Mouse (Mus musculus): ENCODE data around the gene Nckap5.
"Not testable (repeated sequence)": the region's sequence is repeated elsewhere in the genome, so short reads cannot be mapped to it uniquely, and the experiment has no call there.

Gene Nckap5

DNA sequence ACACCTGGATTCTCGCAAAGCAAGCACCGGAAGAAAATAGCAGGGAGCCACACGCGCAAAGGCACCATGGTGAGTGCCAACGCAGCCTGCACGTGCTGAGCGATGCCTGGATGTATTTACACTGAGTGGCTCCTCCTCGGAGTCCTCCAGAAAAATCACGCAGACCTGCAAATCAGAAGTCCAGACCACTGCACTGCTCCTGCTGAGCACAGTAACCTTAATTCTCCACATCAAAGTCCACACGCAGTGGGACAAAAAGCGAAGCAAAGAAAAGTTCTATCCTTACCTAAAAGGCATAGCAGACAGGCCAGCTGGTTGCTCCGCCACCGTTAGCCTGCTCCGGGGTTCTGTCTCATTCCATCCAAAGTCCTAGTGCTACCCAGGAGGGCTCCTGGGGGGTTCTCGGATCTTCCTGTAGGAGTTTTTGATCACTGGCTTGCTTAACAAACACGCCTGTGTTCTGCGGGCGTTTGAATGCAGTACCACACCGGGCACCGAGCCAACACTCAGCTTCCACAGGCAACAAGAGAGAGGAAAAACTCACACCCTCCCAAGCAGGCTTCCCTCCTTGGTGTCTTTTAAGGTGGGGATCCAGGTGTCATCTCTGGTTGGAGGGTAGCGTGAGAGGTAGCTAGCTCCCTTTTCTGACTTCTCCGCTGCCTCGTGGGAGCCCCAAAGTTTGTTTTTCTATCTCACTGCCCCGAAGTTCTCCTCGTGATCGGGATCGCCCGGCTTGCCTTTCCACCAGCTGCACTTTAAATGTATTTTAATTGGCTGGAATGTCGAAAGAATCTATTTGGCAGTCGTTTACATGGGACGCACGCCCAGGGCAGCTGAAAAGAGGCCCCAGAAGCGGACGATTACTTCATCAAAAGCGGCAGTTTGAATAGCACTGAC, at the start of gene Nckap5:
Gene Nckap5, minus strand, starts transcription at position 769 of the 897 bp plus-strand sequence.
- DNase-seq (ENCODE audit: low read depth, low spot score), result peak; percentile 44

DNA sequence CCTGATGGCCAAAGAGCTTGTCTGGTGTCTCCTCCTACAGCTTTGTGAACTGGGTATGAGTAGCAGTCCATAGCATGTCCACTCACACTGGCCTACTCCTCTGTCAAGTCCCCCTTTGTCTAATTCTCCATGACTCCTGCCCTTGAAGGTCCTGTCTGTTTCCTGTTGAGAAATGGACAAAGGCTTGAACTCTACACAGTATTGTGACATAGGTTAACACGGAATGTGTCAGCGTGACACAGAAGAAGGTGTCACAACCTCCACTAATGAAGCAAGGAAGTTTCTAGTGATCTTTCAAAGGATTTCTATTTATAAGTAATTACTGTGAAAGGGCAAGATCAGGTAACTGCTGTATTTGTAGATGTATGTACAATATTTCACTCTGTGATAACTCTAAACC, 46.9 kb upstream of the Nckap5 start:
- no peak for DNase-seq (ENCODE audit: low read depth, low spot score)

DNA sequence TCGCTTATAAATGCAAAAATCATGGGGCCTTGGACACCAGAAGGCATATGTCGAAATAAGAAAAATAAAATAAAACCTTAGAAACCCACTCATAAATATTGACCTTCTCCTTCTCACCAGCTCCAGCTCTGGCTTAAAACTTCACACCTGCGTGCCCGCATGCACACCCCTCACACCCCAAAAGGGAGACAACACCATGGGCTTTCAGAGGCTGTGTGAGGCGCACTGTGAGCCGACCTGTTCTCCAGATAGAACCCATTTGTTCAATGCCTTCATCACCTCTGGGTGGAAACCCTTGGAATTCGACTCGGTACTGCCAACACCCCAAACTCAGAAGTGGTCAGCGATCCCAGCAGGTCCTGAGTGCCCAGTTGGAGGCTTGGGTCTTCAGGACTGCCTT, 37.8 kb upstream of the Nckap5 start:
- DNase-seq (ENCODE audit: low read depth, low spot score), result no peak

DNA sequence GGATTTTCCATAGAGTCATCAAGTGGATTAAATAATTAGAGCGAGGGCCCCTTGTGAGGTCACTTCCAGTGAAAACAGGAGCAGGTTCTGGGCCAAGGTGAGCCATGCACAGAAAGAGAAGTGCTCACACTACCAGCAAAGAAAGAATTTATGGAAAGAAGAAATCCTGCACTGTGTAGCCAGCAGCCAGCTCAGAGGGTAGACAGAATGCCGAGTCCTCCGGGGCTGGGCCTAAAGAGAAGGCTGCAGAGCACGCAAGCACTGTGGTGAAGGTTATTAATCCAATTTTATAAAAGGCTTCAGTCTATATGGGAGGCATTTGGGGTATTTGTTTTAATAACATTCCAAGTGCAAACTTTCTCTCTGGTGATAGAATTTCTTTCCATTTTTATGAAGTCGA, 37.3 kb upstream of the Nckap5 start:
- DNase-seq (ENCODE audit: low read depth, low spot score), result no peak

DNA sequence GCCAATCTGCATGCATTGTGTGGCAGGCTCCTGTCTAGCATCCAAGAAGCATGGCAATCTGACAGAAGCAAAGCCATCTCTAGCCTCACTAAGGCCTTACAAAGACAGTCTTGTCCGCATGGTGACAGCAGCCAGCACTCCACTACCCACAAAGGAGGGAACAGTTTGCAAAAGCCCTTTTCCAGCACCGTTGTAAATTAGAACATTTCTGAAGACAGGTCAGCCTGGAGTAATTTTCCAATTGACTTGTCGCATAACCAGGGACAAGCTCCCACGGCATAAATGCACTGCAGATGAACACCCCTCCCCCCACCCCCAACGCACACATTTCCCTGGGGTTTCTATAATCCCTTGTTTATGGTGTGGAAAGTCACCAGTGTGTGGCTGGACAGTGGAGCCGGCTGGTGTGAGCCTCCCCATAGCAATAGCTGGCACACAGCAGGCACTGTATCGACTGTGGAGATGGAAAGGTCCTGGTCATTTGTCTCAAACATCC, 35.0 kb upstream of the Nckap5 start:
- no peak for DNase-seq (ENCODE audit: low read depth, low spot score)

DNA sequence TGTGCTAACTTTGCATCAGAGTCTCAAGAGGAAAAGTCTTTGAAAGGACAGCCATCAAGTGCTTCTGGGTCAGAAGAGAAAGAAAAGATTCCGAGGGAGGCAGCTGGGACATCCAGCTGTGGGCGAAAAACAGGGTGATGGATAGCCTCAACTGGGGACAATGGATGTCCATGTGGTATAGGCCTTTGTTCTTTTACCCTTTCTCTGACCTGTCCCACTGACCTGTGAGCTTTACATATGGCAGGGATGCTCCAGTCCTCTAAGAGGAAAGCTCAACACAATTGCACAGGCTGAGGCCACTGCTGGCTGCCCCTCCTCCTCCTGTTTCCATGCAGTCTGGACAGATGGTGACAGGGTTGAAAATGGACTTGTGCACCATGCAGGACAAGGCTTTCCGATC, 31.2 kb upstream of the Nckap5 start:
- DNase-seq (ENCODE audit: low read depth, low spot score), result no peak

DNA sequence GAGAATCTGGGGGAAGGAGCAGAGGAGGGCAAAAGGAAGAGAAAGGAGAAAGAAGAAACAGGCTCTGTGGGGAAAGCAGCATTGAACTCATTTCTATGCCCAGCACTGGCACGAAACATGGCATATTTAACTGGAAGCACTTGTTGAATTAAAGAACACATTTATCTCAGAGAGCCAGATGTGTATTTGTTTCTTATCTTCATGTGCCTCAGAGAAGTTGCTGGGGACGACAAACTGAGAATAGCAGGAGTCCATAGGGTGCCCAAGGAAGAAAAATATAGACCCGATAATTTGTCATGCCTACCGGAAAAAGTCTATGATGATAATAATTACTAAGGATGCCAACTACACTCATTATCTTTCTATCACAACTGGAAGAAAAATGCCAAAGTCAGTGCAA, 29.9 kb upstream of the Nckap5 start:
- DNase-seq (ENCODE audit: low read depth, low spot score), result no peak

DNA sequence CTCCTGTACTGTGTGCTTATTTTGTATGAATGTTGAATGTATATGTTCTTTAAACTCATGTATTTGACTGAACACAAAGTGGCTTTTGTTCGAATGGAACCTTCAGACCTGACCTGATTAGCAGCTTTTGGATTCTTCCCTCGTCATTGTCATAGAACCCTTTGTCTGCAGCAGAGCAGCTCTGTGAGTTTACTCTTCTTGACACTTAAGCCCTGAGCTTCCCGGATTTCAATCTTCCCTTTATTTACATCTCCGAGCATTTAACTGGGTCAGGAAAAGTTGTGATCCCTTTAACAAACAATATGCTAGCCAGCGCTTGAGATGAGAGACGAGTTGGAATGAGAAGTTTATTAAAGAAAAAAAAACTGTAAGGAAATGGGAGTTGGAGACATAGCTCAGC, 18.9 kb upstream of the Nckap5 start:
- DNase-seq (ENCODE audit: low read depth, low spot score), result no peak

DNA sequence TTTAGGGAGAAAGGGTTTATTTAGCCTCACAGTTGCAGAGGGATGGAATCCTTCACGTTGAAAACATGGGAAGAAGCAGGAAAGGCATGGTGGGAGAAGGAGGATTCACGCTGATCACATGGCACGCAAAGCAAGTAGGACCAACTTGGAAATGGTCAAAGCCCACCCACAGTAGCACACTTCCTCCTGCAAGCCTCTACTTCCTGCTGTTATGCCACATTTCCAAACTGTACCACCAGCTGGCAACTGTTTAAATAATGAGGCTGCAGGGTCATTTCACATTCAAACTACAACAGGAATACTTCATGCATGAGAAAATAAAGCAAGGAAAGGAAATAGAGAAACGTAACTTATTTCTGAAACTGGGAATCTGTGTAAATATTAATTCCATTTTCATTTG, 15.7 kb upstream of the Nckap5 start:
- DNase-seq (ENCODE audit: low read depth, low spot score), result no peak

DNA sequence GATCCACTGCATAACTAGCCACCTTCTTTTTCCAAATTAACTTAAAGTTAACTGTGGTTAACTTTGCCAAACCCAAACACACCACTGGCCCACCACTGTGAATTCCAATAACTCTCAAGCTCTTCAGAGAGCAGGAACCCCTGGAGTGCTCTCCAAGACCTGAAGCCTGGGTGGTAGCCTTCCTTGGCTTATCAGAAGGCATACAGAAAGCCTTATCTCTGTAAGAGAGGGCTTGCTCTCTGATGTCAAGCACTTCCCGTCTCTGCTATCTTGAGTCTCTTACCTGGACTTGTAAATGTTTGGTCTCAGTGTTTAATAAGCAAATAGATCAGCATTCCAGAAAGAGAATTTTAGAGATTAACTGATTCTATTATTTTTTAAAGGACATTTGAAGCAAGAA, 2.3 kb upstream of the Nckap5 start:
- DNase-seq (ENCODE audit: low read depth, low spot score), result no peak

DNA sequence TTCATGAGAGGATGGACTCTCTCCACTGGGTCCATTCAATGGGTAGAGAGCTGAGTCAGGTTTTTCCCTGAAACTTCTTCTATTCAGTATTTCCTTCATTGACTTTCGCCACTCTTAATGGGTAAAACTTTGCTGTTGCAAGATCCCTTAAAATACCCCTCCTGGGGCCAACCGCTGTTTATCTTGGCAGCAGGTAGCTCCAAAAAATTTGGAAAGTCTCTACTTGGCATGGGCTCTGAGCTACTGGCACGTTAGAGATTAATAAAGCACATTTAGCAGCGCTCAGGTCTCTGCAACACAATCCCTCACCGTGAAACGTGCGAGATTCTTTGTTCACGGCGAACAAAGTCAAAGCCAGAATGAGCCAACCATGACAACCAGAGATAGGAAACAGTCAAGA, 1.6 kb downstream of the Nckap5 start:
- DNase-seq (ENCODE audit: low read depth, low spot score), result no peak

DNA sequence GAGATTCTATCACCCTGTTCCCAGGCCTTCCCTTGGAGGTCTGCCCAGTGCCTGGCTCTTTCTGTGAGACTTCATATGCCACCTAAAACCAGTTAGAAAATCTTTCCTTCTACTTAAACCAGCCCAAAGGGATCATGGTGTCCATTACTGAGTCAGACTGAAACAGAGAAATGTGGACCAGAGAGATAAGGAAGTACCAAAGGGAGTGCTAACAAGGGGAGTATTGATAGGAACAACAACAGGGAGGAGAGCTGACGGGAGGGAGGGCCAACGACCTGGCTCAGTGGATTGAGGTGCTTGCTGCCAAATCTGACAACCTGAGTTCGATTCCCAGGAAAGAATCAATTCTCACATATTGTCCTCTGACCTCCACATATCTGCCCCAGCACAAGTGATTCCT, 5.8 kb downstream of the Nckap5 start:
- no peak for DNase-seq (ENCODE audit: low read depth, low spot score)

DNA sequence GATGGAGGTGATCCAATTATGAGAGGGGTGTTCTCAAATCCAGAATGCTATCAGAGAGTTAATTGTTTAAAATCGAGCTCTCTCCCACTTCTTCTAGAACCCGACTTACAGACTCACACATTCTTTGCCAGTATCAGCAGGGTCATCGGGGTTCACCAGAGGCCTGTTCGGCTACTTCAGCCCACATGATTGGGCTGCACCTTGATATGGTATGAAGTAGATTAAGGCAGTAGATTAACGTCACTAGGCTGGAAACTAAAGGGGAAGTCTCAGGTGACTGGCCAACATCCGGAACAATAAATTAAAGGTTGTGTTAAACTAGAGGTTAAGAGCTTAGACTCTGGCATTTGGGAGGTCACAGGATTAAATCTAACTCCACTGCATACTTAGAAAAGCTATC, 8.4 kb downstream of the Nckap5 start:
- DNase-seq (ENCODE audit: low read depth, low spot score), result no peak

DNA sequence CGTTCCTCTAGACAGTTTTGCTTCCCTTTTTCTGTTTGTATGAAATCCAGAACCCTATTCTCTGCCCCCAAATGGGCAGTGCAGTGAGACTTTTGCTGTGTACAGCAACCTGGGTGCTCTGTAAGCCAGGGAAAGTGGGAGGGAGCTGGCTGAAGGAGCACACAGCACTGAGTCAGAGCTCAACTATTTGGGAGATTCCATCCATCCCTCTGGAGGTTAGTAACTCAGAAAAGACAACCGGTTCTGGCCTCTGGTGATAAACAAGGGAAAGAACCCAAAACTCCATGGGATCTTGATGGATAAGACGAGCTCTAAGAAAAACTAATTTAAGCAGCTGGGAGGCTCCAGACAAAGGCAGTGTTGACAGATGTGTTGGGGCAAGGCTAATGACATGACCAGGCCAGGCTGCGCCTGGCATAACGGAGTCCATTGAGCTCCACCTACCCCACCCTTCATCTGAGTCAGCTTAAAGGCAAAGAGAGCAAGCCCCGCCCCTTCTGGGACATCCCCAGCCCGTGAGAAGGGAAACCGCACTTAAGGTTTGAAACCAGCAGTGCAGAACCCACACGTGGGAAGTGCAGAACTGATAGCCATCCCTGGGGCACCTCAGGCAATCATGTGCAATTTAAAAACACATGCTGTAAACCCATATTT, 13.1 kb downstream of the Nckap5 start:
- no peak for DNase-seq (ENCODE audit: low read depth, low spot score)

DNA sequence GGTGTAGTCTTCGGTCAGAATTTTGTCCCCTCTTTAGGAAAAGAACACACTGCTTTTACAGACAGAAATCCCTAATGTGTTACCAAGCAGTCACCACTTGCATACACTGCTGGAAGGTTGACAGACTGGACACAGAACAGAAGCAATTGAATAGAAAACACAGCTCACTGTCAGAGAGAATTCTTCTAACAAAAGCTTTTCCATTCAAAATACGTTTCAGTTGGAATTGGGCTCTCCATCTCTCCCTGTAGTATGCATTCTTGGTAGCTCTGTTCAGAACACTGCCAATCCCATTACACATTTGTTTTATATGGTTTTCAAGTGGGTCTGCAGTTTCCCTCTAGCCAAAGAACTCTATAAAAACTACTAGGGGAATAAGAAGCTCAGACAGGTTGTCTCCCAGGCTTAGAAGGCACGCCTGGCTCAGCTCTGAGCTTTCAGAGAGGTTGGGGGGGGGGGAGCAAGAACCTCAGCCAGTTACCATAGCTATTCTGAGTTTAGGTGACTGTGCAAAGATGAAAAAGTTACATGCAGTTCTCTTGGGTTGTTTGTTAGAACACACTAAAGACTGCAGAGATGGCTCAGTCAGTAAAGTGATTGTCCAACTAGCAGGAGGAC, 23.5 kb downstream of the Nckap5 start:
- DNase-seq (ENCODE audit: low read depth, low spot score), result no peak

DNA sequence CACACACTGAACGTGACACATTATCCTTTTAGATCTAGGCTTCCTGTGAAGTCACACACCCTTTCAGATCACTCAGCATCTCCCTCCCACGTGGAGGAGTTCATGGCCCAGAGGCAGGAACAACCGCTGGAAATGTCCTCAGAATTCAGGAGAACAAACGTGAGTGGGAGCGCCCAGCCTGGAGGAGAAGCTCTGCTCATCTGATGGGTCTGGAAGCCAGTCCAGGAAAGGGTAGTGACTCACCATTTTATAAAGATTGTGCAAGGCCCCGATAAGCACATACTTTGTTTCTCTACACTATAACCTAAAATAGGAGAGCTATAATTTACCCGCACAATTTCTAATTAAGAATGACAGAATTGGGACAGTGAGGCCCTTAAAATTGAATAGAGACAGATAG, 24.1 kb downstream of the Nckap5 start:
- no peak for DNase-seq (ENCODE audit: low read depth, low spot score)

DNA sequence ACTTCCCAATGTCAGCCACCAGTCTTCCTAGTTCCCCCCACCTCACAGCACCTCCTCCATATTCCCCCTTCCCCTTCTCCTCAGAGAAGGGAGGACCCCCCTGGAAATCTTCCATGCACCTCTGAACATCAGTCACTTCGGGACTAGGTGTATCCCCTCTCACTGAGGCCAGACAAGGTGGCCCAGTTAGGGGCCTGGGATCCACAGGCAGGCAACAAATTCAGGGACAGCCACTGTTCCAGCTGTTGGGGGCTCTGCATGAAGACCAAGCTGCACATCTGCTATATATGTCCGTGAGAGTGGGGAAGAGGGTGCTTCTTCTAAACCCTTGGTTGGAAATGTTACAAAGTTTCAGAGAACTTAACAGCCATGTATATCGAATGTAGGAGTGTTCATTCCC, 28.2 kb downstream of the Nckap5 start:
- DNase-seq (ENCODE audit: low read depth, low spot score), result no peak

DNA sequence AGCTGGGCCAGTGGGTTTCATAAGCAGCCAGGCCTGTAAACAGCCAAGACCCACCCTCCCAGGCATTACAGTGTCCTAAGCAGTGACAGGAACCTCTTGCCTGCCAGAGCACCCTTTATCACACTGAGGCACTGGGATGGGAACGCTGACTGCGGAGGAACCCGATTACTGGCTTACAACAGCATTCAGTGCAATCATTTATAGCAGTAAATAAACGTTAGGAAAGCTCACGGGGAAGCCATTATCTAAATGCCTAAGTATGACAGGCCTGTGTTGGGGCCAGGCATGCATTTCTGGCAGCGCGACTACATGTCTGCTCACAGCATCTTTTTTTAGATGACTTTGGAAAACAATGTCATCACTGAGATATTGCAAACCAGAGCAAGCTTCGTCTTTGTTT, 28.9 kb downstream of the Nckap5 start:
- no peak for DNase-seq (ENCODE audit: low read depth, low spot score)

DNA sequence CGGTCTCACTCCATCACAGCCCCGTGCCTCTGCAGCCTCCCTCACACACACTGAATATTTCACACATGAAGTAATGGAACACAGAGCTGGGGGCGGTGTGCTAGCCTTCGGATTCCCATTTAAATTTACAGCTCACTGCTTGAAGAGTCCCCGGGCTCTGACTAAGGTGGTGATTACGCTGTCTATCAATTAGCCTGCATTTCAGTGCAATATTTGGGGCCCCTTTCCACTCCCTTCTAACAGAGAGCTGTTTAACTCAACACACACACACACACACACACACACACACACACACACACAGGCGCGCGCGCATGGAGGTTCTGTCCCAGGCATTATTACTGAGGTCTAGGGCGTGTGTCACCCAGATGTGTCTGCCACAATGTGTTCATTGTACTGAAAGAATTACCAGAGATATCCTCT, 31.2 kb downstream of the Nckap5 start:
- no peak for DNase-seq (ENCODE audit: low read depth, low spot score)

DNA sequence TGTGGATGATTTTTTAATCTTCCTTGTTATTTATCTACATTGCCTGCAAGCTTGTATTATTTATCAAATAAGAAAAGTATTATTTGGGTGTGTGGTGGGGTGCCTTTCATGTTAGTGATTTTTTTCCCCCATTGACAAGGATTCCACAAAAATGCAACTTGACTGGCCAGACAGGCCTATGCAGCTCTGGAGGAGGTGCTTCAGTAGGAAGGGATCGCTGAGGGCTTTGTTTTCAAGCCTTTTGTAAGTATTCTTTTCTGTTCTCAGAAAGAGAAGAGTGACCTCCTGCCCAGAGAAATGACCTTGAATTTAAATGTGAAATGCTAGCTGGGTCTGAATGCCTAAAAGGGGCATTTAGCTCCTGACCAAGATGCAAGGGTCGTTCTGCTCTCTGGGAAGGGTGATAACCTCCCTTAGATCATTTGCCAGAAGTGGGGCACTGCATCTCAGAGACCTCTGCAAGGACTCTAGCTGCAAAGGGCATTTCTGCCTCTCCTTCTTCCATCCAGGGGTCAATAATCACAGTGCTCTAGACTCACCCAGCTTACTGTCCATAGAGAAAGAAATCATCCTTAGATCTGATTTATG, 50.2 kb downstream of the Nckap5 start:
- DNase-seq (ENCODE audit: low read depth, low spot score), result not testable (repeated sequence)

DNA sequence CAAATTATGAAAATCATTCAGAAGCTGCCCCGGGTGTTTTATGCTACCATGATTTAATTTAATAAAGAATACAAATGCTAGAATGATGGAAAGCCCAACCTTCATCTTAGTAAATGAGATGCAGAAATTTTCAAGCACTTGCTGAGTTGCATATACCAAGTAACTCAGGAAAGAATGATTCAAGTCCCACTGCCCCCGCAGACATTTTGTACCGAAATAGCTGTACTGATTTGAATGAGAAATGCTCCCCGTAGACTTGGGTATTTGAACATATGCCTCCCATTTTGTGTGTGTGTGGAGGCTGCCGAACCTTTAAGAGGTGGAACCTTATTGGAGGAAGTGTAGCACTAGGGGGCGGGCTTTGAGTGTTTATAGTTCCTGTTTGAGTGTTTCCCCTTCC, 56.7 kb downstream of the Nckap5 start:
- not testable (repeated sequence) for DNase-seq (ENCODE audit: low read depth, low spot score)

DNA sequence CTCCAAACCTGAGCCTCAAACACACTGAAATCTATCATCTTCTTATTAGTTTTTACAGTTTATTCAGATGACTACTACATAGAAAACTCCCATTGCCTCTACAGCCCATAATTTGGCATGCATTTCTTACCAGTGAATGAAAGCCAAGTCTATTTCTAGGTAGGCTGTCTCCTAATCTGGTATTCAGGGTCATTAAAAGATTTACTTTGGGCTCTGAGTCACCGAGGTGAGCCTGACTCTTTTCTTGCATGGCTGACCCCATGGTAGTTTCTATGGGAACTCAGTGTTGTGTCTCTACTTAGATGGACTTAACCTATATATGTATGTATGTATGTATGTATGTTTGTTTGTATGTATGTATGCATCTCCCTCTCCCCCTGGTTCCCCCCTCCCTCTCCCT, 63.6 kb downstream of the Nckap5 start:
- no peak for DNase-seq (ENCODE audit: low read depth, low spot score)
